Mouse (Mus musculus): ENCODE data around the gene Gm21860. TPM values are rescaled to one million over a fixed set of nuclear protein-coding genes. Genes with fewer than 3 reads are reported as not detected.
A peak's percentile ranks its signal among the peaks of the same experiment; 100 is the strongest.
"Not testable (repeated sequence)": the region's sequence is repeated elsewhere in the genome, so short reads cannot be mapped to it uniquely, and the experiment has no call there.

The Gm21860 gene
- total RNA-seq, 2 experiments from 2014 or later: not detected

DNA sequence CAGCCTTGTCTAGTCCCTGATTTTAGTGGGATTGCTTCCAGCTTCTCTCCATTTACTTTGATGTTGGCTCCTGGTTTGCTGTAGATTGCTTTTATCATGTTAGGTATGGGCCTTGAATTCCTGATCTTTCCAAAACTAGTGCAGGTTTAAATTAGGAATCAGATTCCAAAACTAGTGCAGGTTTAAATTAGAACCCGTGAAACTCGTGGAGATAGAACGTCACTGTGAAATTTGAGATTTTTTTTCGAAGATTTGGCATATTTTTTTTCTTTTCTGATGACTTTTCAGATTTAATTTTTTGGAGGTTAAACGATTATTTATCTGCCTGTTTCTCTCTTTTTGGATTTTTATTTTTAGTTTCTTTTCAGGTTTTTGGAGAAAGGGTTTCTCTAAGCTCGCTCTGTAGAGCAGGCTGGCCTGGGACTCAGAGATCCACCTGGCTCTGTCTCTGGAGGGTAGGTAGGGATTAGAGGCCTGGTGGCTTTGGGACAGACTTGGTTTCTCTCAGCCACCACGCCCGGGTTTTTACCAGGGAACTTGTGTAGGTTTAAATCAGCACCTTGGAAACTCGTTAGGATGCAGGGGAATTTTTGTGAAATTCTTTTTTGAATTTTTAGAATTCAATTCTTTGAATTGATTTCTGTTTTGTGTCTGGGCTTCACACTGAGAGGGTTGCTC is 20.8 kb downstream of the Gm21860 start:
- DNase-seq (ENCODE audit: low spot score in 2 of 2): peak in 1 of 2 experiments; percentile 48

DNA sequence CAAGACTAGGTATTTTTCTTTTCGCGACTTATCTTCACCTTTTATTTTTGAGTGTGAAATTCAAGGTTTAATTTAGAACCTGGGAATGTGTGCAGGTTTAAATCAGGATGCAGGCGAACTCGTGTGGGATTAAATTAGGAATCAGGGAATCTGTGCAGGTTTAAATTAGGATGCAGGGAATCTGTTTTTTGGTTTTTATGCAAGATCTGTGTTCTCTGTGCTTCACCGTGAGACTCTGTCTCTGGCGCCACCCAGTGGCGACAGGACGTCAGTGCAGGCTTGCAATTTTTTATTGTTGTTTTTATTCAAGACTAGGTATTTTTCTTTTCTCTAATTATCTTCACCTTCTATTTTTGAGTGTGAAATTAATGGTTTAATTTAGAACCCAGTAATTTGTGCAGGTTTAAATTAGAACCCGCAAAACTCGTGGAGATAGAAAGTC is 22.5 kb downstream of the Gm21860 start:
- DNase-seq (ENCODE audit: low spot score in 2 of 2): peak in 1 of 2 experiments; percentile 30

DNA sequence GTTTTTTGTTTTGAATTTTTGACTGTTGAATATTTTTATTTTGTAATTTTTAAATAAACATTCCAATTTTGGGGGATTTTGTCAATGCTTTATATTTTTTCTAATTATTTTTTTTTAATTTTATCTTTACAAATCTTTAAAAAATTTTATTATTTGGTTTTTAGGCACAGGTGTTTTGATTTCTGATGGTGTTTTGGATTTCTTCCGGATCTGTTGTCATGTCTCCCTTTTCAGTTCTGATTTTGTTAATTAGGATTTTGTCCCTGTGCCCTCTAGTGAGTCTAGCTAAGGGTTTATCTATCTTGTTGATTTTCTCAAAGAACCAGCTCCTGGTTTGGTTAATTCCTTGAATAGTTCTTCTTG is 23.0 kb downstream of the Gm21860 start:
- DNase-seq (ENCODE audit: low spot score in 2 of 2): not testable (repeated sequence)

DNA sequence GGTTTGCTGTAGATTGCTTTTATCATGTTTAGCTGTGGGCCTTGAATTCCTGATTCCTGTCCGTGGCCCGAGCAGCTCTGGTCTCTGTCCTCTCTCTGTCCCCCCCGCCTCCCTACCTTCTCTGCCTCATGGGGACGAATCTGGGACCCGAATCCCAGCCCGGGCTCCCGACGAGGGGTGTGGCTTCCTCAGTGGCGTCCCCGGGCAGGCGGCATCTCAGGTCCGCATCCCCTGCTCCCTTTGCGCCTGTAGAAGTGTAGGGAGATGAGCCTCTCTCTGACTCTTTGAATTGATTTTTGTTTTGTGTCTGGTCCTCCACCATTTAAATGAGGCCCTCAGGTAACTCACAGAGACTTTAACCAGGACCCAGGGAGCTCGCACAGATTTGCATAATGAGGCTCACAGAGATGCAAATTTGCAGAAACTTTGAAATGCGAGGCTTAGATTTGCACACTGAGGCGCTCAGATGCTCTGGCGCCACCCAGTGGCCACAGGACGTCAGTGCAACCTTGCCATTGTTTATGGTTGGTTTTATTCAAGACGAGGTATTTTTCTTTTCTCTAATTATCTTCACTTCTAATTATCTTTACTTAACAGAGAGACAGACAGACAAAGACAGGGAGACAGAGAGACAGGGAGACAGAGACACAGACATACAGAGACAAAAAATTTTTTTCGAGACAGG is 23.6 kb downstream of the Gm21860 start:
- peak in 1 of 2 experiments; percentile 60 for DNase-seq (ENCODE audit: low spot score in 2 of 2)

DNA sequence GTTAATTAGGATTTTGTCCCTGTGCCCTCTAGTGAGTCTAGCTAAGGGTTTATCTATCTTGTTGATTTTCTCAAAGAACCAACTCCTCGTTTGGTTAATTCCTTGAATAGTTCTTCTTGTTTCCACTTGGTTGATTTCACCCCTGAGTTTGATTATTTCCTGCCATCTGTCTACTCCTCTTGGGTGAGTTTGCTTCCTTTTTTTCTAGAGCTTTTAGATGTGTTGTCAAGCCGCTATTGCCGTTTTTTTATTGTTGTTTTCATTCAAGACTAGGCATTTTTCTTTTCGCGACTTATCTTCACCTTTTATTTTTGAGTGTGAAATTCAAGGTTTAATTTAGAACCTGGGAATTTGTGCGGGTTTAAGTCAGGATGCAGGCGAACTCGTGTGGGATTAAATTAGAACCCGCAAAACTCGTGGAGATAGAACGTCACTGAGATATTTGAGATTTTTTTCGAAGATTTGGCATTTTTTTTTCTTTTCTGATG is 24.8 kb downstream of the Gm21860 start:
- not testable (repeated sequence) for DNase-seq (ENCODE audit: low spot score in 2 of 2)

DNA sequence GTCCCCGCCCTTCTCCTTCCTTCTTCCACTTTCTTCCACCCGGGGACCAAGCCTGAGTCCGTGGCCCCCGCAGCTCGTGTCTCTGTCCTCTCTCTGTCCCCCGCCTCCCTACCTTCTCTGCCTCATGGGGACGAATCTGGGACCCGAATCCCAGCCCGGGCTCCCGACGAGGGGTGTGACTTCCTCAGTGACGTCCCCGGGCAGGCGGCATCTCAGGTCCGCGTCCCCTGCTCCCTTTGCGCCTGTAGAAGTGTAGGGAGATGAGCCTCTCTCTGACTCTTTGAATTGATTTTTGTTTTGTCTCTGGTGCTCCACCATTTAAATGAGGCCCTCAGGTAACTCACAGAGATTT is 25.7 kb downstream of the Gm21860 start:
- DNase-seq (ENCODE audit: low spot score in 2 of 2): not testable (repeated sequence)

DNA sequence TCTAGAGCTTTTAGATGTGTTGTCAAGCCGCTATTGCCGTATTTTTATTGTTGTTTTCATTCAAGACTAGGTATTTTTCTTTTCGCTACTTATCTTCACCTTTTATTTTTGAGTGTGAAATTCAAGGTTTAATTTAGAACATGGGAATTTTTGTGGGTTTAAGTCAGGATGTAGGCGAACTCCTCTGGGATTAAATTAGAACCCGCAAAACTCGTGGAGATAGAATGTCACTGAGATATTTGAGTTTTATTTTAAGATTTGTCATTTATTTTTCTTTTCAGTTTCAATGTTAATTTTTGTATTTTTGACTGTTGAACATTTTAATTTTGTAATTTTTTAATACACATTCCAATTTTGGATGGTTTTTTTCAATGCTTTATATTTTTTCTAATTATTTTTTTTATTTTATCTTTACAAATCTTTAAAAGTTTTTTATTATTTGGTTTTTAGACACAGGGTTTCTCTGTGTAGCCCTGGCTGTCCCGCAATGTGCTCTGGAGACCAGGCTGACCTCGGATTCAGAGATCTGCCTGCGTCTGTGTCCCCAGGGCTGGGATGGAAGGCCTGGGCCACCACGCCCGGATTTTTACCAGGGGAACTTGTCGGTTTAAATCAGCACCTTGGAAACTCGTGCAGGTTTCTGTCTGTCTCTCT is 26.2 kb downstream of the Gm21860 start:
- peak in 1 of 2 experiments; percentile 28 for DNase-seq (ENCODE audit: low spot score in 2 of 2)

DNA sequence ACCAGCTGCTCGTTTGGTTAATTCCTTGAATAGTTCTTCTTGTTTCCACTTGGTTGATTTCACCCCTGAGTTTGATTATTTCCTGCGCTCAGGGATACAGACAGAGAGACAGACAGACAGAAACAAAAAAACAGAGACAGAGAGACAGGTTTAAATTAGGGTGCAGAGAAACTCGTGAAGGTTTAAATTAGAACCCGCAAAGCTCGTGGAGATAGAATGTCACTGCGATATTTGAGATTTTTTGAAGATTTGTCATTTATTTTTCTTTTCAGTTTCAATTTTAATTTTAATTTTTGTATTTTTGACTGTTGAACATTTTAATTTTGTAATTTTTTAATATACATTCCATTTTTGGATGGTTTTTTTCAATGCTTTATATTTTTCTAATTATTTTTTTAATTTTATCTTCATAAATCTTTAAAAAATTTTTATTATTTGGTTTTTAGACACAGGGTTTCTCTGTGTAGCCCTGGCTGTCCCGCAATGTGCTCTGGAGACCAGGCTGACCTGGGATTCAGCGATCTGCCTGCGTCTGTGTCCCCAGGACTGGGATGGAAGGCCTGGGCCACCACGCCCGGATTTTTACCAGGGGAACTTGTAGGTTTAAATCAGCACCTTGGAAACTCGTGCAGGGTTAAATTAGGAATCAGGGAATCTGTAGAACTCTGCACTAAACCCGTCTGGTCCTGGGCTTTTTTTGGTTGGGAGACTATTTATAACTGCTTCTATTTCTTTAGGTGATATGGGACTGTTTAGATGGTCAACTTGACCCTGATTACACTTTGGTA is 27.3 kb downstream of the Gm21860 start:
- DNase-seq (ENCODE audit: low spot score in 2 of 2): not testable (repeated sequence)

DNA sequence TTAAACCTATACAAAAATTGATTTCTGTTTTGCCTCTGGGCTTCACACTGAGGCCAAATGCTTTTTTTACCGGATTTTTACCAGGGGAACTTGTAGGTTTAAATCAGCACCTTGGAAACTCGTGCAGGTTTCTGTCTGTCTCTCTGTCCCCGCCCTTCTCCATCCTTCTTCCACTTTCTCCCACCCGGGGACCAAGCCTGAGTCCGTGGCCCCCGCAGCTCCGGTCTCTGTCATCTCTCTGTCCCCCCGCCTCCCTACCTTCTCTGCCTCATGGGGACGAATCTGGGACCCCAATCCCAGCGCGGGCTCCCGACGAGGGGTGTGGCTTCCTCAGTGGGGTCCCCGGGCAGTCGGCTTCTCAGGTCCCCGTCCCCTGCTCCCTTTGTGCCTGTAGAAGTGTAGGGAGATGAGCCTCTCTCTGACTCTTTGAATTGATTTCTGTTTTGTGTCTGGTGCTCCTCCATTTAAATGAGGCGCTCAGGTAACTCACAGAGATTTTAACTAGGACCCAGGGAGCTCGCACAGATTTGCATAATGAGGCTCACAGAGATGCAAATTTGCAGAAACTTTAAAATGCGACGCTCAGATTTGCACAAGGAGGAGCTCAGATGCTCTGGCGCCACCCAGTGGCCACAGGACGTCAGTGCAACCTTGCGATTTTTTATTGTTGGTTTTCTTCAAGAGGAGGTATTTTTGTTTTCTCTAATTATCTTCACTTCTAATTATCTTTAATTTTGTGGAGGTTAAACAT is 28.7 kb downstream of the Gm21860 start:
- DNase-seq (ENCODE audit: low spot score in 2 of 2): not testable (repeated sequence)

DNA sequence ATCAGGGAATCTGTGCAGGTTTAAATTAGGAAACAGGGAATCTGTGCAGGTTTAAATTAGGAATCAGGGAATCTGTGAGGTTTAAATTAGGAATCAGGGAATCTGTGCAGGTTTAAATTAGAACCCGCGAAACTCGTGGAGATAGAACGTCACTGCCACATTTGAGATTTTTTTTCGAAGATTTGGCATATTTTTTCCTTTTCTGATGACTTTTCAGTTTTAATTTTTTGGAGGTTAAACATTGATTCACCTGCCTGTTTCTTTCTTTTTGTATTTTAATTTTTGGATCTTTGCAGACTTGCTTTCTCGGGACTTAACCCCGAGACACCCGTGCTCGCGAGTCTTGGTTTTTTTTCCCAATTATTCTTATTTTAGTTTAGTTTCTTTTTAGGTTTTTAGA is 29.5 kb downstream of the Gm21860 start:
- DNase-seq (ENCODE audit: low spot score in 2 of 2): not testable (repeated sequence)

DNA sequence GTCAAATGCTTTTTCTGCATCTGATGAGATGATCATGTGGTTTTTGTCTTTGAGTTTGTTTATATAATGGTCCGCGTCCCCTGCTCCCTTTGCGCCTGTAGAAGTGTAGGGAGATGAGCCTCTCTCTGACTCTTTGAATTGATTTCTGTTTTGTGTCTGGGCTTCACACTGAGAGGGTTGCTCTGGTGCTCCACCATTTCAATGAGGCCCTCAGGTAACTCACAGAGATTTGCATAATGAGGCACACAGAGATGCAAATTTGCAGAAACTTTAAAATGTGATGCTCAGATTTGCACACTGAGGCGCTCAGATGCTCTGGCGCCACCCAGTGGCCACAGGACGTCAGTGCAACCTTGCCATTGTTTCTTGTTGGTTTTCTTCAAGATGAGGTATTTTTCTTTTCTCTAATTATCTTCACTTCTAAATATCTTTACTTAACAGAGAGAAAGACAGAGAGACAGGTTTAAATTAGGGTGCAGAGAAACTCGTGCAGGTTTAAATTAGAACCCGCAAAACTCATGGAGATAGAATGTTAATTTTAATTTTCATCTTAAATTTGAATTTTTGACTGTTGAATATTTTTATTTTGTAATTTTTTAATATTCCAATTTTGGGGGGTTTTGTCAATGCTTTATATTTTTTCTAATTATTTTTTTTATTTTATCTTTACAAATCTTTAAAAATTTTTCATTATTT is 30.5 kb downstream of the Gm21860 start:
- DNase-seq (ENCODE audit: low spot score in 2 of 2): peak; percentile 10 to 37

DNA sequence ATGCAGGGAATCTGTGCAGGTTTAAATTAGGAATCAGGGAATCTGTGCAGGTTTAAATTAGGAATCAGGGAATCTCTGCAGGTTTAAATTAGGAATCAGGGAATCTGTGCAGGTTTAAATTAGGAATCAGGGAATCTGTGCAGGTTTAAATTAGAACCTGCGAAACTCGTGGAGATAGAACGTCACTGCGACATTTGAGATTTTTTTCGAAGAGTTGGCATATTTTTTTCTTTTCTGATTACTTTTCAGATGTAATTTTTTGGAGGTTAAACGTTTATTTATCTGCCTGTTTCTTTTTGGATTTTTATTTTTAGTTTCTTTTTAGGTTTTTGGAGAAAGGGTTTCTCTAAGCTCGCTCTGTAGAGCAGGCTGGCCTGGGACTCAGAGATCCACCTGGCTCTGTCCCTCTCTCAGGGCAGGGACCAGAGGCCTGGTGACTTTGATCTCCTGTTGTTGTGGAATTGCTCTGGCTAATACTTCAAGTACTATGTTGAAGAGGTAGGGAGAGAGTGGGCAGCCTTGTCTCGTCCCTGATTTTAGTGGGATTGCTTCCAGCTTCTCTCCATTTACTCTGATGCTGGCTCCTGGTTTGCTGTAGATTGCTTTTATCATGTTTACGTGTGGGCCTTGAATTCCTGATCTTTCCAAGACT is 31.2 kb downstream of the Gm21860 start:
- DNase-seq (ENCODE audit: low spot score in 2 of 2): peak; percentile 28 to 56

DNA sequence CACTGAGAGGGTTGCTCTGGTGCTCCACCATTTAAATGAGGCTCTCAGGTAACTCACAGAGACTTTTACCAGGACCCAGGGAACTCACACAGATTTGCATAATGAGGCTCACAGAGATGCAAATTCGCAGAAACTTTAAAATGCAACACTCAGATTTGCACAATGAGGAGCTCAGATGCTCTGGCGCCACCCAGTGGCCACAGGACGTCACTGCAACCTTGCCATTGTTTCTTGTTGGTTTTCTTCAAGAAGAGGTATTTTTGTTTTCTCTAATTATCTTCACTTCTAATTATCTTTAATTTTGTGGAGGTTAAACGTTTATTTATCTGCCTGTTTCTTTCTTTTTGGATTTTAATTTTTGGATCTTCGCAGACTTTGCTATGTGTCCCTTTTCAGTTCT is 34.1 kb downstream of the Gm21860 start:
- not testable (repeated sequence) for DNase-seq (ENCODE audit: low spot score in 2 of 2)

DNA sequence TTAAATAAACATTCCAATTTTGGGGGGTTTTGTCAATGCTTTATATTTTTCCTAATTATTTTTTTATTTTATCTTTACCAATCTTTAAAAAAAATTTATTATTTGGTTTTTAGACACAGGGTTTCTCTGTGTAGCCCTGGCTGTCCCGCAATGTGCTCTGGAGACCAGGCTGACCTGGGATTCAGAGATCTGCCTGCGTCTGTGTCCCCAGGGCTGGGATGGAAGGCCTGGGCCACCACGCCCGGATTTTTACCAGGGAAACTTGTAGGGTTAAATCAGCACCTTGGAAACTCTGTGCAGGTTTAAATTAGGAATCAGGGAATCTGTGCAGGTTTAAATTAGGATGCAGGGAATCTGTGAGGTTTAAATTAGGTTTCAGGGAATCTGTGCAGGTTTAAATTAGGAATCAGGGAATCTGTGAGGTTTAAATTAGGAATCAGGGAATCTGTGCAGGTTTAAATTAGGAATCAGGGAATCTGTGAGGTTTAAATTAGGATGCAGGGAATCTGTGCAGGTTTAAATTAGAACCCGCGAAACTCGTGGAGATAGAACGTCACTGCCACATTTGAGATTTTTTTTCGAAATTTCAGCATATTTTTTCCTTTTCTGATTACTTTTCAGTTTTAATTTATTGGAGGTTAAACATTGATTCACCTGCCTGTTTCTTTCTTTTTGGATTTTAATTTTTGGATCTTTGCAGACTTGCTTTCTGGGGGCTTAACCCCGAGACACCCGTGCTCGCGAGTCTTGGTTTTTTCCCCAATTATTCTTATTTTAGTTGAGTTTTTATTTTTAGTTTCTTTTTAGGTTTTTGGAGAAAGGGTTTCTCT is 35.0 kb downstream of the Gm21860 start:
- DNase-seq (ENCODE audit: low spot score in 2 of 2): not testable (repeated sequence)

DNA sequence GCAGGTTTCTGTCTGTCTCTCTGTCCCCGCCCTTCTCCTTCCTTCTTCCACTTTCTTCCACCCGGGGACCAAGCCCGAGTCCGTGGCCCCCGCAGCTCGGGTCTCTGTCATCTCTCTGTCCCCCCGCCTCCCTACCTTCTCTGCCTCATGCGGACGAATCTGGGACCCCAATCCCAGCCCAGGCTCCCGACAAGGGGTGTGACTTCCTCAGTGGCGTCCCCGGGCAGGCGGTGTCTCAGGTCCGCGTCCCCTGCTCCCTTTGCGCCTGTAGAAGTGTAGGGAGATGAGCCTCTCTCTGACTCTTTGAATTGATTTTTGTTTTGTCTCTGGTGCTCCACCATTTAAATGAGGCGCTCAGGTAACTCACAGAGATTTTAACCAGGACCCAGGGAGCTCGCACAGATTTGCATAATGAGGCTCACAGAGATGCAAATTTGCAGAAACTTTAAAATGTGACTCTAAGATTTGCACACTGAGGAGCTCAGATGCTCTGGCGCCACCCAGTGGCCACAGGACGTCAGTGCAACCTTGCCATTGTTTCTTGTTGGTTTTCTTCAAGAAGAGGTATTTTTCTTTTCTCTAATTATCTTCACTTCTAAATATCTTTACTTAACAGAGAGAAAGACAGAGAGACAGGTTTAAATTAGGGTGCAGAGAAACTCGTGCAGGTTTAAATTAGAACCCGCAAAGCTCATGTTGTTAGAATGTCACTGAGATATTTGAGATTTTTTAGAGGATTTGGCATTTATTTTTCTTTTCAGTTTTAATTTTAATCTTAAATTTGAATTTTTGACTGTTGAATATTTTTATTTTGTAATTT is 35.8 kb downstream of the Gm21860 start:
- DNase-seq (ENCODE audit: low spot score in 2 of 2): peak; percentile 62 to 80

DNA sequence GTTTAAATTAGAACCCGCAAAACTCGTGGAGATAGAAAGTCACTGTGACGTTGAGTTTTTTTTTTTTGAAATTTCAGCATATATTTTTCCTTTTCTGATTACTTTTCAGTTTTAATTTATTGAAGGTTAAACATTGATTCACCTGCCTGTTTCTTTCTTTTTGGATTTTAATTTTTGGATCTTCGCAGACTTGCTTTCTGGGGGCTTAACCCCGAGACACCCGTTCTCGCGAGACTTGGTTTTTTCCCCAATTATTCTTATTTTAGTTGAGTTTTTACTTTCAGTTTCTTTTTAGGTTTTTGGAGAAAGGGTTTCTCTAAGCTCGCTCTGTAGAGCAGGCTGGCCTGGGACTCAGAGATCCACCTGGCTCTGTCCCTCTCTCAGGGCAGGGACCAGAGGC is 36.6 kb downstream of the Gm21860 start:
- DNase-seq (ENCODE audit: low spot score in 2 of 2): not testable (repeated sequence)

DNA sequence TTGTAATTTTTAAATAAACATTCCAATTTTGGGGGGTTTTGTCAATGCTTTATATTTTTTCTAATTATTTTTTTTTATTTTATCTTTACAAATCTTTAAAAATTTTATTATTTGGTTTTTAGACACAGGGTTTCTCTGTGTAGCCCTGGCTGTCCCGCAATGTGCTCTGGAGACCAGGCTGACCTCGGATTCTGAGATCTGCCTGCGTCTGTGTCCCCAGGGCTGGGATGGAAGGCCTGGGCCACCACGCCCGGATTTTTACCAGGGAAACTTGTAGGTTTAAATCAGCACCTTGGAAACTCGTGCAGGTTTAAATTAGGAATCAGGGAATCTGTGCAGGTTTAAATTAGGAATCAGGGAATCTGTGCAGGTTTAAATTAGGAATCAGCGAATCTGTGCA is 37.1 kb downstream of the Gm21860 start:
- DNase-seq (ENCODE audit: low spot score in 2 of 2): peak in 1 of 2 experiments; percentile 38

Data from layer of hippocampus, postnatal 10 days (tissue).